Mouse (Mus musculus): ENCODE results near the gene Kif5c. TPM values are rescaled to one million over a fixed set of nuclear protein-coding genes. Genes with fewer than 3 reads are reported as not detected.

The Kif5c gene
- polyA plus RNA-seq, 1 experiment from 2014 or later, result 1.1 TPM

DNA sequence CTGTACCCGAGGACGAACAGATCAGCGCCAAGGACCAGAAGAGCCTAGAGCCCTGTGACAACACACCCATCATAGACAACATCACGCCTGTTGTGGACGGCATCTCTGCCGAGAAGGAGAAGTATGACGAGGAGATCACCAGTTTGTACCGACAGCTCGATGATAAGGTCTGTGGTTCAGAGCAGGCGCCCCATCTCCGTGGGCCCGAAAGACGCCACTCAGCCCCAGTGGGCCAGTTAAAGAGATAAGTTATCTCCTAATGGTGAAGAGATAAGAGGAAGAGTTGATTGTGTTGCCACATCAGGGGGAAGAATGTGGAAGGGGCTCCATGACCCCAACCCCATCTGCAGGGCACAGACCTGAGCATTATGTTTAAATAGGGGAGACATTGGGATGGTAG is 103.9 kb downstream of the Kif5c start:
- no peaks in the 10 kb centered on the region for H3K36me3 ChIP-seq (ENCODE audit: control insufficient read depth, insufficient read depth, low read length)
- no peak overlapping the region for H3K27ac ChIP-seq (replicated peaks in 1 of 2; ENCODE audit: control insufficient read depth in 1 of 2, insufficient read depth in 1 of 2, low read depth in 2 of 2, low read length in 2 of 2)
- H3K9me3 ChIP-seq (ENCODE audit: control insufficient read depth, low read length), result no peaks in the 10 kb centered on the region
- ATAC-seq (ENCODE audit: insufficient number of reproducible peaks, insufficient read depth, low FRiP score, low read depth), result no peak
- H3K9ac ChIP-seq (ENCODE audit: low read length), result no peak overlapping the region
- H3K4me2 ChIP-seq (ENCODE audit: low read length), result 0 out of 2 replicates have a peak overlapping the region, but pooled peaks have one; percentile 2
- WGBS, result 26% methylated on average over 13 of the region's 13 CpGs
- H3K27me3 ChIP-seq (ENCODE audit: control insufficient read depth, insufficient read depth, low read length), result no peaks in the 10 kb centered on the region
- peaks cover 13 to 14% of the 10 kb centered on the region in 2 experiments for H3K4me1 ChIP-seq (ENCODE audit: control insufficient read depth in 2 of 2, insufficient read depth in 2 of 2, low read length in 2 of 2)
- no peak overlapping the region for H3K4me3 ChIP-seq (ENCODE audit: control insufficient read depth in 1 of 2, insufficient read depth in 1 of 2, low read depth in 1 of 2, low read length in 2 of 2)

DNA sequence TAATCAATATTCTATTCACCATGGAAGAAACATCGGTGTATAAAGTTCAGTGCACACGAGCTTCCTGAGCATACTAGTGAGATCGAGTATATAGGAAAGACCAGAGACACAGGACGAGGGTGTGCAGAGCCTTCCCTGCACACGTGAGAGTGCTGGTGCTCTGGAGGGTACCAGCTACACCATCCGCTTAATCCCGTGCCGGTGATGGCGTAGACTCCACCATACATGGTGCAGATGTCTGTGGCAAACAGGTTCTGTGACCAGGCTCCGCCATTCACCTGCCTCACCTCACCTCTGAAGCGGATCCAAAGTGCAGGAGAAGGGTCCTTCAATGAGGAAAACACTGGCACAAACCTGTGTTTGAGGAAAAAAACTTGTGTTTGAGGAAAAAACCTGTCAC is 107.6 kb downstream of the Kif5c start:
- Histone ChIP-seq H3K9ac (ENCODE audit: low read length) (no peak overlapping the region), H3K36me3 (ENCODE audit: control insufficient read depth, insufficient read depth, low read length) (no peaks in the 10 kb centered on the region), H3K4me2 (ENCODE audit: low read length) (no peak overlapping the region), H3K4me3 (ENCODE audit: control insufficient read depth in 1 of 2, insufficient read depth in 1 of 2, low read depth in 1 of 2, low read length in 2 of 2) (no peak overlapping the region), H3K9me3 (ENCODE audit: control insufficient read depth, low read length) (no peaks in the 10 kb centered on the region), H3K27me3 (ENCODE audit: control insufficient read depth, insufficient read depth, low read length) (no peaks in the 10 kb centered on the region), H3K4me1 (ENCODE audit: control insufficient read depth in 2 of 2, insufficient read depth in 2 of 2, low read length in 2 of 2) (peaks cover 8 to 16% of the 10 kb centered on the region in 2 experiments; a peak in 2 of 4 replicates), H3K27ac (replicated peaks in 1 of 2; ENCODE audit: control insufficient read depth in 1 of 2, insufficient read depth in 1 of 2, low read depth in 2 of 2, low read length in 2 of 2) (no peak overlapping the region)
- 83% methylated on average over 11 of the region's 11 CpGs for WGBS
- ATAC-seq (ENCODE audit: insufficient number of reproducible peaks, insufficient read depth, low FRiP score, low read depth), result no peak

DNA sequence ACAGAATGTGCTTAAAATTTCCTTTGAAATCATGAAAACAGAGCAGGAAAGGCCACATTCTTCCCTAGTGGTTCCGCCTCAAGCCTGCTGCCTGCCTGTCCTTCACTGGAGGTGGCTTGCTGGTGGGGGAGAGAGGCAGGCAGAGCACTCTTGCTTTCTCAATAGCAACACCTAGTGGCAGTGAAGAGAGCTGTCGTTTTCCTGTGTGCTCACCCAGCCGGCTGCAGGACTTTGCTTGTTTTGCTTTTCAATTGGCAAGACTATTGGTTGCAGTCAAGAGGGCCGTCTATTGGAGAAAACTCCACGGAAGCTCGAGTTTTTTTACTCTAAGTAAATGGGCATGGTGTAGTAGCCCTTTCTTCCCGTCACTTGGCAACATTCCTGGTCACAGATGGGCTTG is 108.1 kb downstream of the Kif5c start:
- Histone ChIP-seq H3K4me1 (ENCODE audit: control insufficient read depth in 2 of 2, insufficient read depth in 2 of 2, low read length in 2 of 2) (peaks cover 8 to 16% of the 10 kb centered on the region in 2 experiments; a peak in 2 of 4 replicates), H3K4me2 (ENCODE audit: low read length) (no peak overlapping the region), H3K9me3 (ENCODE audit: control insufficient read depth, low read length) (no peaks in the 10 kb centered on the region), H3K27ac (replicated peaks in 1 of 2; ENCODE audit: control insufficient read depth in 1 of 2, insufficient read depth in 1 of 2, low read depth in 2 of 2, low read length in 2 of 2) (no peak overlapping the region), H3K36me3 (ENCODE audit: control insufficient read depth, insufficient read depth, low read length) (no peaks in the 10 kb centered on the region), H3K27me3 (ENCODE audit: control insufficient read depth, insufficient read depth, low read length) (no peaks in the 10 kb centered on the region), H3K4me3 (ENCODE audit: control insufficient read depth in 1 of 2, insufficient read depth in 1 of 2, low read depth in 1 of 2, low read length in 2 of 2) (no peak overlapping the region), H3K9ac (ENCODE audit: low read length) (no peak overlapping the region)
- 11% methylated on average over 7 of the region's 7 CpGs for WGBS
- no peak for ATAC-seq (ENCODE audit: insufficient number of reproducible peaks, insufficient read depth, low FRiP score, low read depth)

DNA sequence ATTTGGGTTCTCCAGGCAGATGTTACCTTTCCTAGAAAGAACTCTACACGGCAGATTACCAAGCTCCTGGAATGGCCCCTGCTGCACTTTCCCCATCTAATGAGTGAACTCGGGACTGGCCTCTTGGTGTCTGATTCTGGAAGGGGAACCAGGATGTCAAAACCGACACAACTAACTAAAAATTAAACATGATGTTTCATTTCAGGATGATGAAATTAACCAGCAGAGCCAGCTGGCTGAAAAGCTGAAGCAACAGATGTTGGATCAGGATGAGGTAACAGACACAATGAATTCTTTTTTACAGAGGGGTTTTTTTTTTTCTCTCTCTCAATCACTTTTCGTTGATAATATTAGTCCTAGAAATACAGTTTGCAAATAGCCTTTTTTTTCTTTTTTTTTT is 108.6 kb downstream of the Kif5c start:
- ATAC-seq (ENCODE audit: insufficient number of reproducible peaks, insufficient read depth, low FRiP score, low read depth), result no peak
- no peak overlapping the region for H3K9ac ChIP-seq (ENCODE audit: low read length)
- 78% methylated on average over 4 of the region's 4 CpGs for WGBS
- H3K27ac ChIP-seq (replicated peaks in 1 of 2; ENCODE audit: control insufficient read depth in 1 of 2, insufficient read depth in 1 of 2, low read depth in 2 of 2, low read length in 2 of 2), result no peak overlapping the region
- H3K4me2 ChIP-seq (ENCODE audit: low read length), result no peak overlapping the region
- no peaks in the 10 kb centered on the region for H3K36me3 ChIP-seq (ENCODE audit: control insufficient read depth, insufficient read depth, low read length)
- H3K4me1 ChIP-seq (ENCODE audit: control insufficient read depth in 2 of 2, insufficient read depth in 2 of 2, low read length in 2 of 2), result peaks cover 8 to 16% of the 10 kb centered on the region in 2 experiments; a peak in 2 of 4 replicates
- no peaks in the 10 kb centered on the region for H3K9me3 ChIP-seq (ENCODE audit: control insufficient read depth, low read length)
- H3K4me3 ChIP-seq (ENCODE audit: control insufficient read depth in 1 of 2, insufficient read depth in 1 of 2, low read depth in 1 of 2, low read length in 2 of 2), result no peak overlapping the region
- H3K27me3 ChIP-seq (ENCODE audit: control insufficient read depth, insufficient read depth, low read length), result no peaks in the 10 kb centered on the region

DNA sequence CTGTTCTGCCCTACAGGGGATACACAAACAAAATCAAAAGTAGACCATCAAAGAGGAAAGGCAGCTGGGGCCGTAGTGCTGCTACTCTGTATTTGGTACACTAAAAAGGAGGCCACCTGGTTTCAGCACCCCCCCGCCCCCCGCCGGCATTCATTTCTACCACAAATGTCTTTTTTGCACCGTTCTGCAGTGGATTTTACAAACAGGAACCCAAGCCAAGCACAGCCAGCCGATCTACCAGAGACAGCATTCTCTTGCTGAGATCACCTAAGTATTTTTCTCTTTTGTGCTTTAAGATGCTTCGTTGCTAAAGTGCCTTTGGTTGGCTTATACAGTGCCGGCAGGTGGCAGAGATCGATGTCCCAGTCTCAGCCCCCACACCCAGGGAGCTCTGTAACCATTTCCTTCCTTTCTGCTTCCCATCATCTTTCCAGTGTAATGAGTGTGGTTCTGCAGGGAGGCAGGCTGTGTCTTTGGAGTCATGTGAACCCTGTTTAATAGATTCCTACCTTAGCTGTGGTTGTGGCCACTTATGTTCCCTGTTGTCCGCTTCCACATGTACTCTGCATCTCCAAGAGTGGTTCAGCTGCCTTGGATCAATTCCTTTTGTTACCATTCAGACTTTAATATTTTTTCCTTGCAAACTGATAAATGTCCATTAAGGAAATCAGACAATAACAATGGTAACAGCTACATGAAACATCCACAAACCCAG is 110.0 kb downstream of the Kif5c start:
- Histone ChIP-seq H3K27ac (replicated peaks in 1 of 2; ENCODE audit: control insufficient read depth in 1 of 2, insufficient read depth in 1 of 2, low read depth in 2 of 2, low read length in 2 of 2) (no peak overlapping the region), H3K4me3 (ENCODE audit: control insufficient read depth in 1 of 2, insufficient read depth in 1 of 2, low read depth in 1 of 2, low read length in 2 of 2) (no peak overlapping the region), H3K36me3 (ENCODE audit: control insufficient read depth, insufficient read depth, low read length) (no peaks in the 10 kb centered on the region), H3K9ac (ENCODE audit: low read length) (no peak overlapping the region), H3K4me2 (ENCODE audit: low read length) (no peak overlapping the region), H3K27me3 (ENCODE audit: control insufficient read depth, insufficient read depth, low read length) (no peaks in the 10 kb centered on the region), H3K9me3 (ENCODE audit: control insufficient read depth, low read length) (no peaks in the 10 kb centered on the region), H3K4me1 (ENCODE audit: control insufficient read depth in 2 of 2, insufficient read depth in 2 of 2, low read length in 2 of 2) (peaks cover 8 to 14% of the 10 kb centered on the region in 2 experiments; a peak in 2 of 4 replicates)
- WGBS, result 86% methylated on average over 10 of the region's 10 CpGs
- no peak for ATAC-seq (ENCODE audit: insufficient number of reproducible peaks, insufficient read depth, low FRiP score, low read depth)

DNA sequence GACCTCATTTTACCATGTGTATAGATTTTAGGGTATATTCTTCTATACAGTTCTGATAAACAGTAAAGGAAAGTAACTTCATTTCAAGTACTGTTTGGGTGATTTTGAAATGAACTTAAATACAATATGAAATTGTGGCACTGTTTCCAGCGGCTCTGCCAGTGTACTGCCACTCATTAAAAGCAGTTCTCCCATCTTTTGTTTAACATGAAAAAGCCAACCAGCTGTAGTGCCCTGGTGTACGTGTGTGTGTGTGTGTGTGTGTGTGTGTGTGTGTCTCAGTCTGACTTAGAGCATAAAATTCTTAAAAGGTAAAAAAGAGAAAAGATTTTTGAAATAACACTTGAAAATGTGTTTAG is 110.5 kb downstream of the Kif5c start:
- Histone ChIP-seq H3K4me3 (ENCODE audit: control insufficient read depth in 1 of 2, insufficient read depth in 1 of 2, low read depth in 1 of 2, low read length in 2 of 2) (no peak overlapping the region), H3K4me2 (ENCODE audit: low read length) (no peak overlapping the region), H3K9ac (ENCODE audit: low read length) (no peak overlapping the region), H3K9me3 (ENCODE audit: control insufficient read depth, low read length) (no peaks in the 10 kb centered on the region), H3K36me3 (ENCODE audit: control insufficient read depth, insufficient read depth, low read length) (no peaks in the 10 kb centered on the region), H3K4me1 (ENCODE audit: control insufficient read depth in 2 of 2, insufficient read depth in 2 of 2, low read length in 2 of 2) (peaks cover 8 to 15% of the 10 kb centered on the region in 2 experiments; a peak in 2 of 4 replicates), H3K27ac (replicated peaks in 1 of 2; ENCODE audit: control insufficient read depth in 1 of 2, insufficient read depth in 1 of 2, low read depth in 2 of 2, low read length in 2 of 2) (no peak overlapping the region), H3K27me3 (ENCODE audit: control insufficient read depth, insufficient read depth, low read length) (no peaks in the 10 kb centered on the region)
- no peak for ATAC-seq (ENCODE audit: insufficient number of reproducible peaks, insufficient read depth, low FRiP score, low read depth)
- 68% methylated on average over 2 of the region's 2 CpGs for WGBS

DNA sequence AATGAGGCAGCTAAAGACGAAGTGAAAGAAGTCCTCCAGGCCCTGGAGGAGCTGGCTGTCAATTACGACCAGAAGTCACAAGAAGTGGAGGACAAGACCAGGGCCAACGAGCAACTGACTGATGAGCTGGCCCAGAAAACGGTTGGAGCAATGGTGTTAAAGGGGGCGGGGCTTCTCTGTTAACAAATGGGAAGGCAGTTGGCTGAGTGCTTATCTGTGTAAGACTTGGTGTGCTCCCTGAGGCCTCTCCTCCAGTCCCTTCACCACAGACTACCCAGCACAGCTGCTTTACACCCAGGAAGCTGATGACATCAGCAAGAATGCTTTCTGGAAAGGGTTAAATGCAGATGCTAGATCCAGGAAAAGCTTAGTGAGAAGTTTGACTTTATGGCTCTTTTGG is 111.1 kb downstream of the Kif5c start:
- Histone ChIP-seq H3K4me1 (ENCODE audit: control insufficient read depth in 2 of 2, insufficient read depth in 2 of 2, low read length in 2 of 2) (peaks cover 8 to 15% of the 10 kb centered on the region in 2 experiments; a peak in 2 of 4 replicates), H3K27me3 (ENCODE audit: control insufficient read depth, insufficient read depth, low read length) (no peaks in the 10 kb centered on the region), H3K36me3 (ENCODE audit: control insufficient read depth, insufficient read depth, low read length) (no peaks in the 10 kb centered on the region), H3K27ac (replicated peaks in 1 of 2; ENCODE audit: control insufficient read depth in 1 of 2, insufficient read depth in 1 of 2, low read depth in 2 of 2, low read length in 2 of 2) (no peak overlapping the region), H3K4me3 (ENCODE audit: control insufficient read depth in 1 of 2, insufficient read depth in 1 of 2, low read depth in 1 of 2, low read length in 2 of 2) (no peak overlapping the region), H3K9ac (ENCODE audit: low read length) (no peak overlapping the region), H3K4me2 (ENCODE audit: low read length) (no peak overlapping the region), H3K9me3 (ENCODE audit: control insufficient read depth, low read length) (no peaks in the 10 kb centered on the region)
- no peak for ATAC-seq (ENCODE audit: insufficient number of reproducible peaks, insufficient read depth, low FRiP score, low read depth)
- 31% methylated on average over 5 of the region's 5 CpGs for WGBS

All from heart, embryonic 14.5 days (tissue).